Comparison of ENCODE assay signal across 8 mouse cellular contexts in genomic region chr2:109904171-109904821, GRCm38 (mm10). TPM values are rescaled to one million over a fixed set of nuclear protein-coding genes. Genes with fewer than 3 reads are reported as not detected.
DNase-seq lines count a peak whose midpoint lies in the region; ATAC-seq and TF ChIP-seq lines count a peak whose summit lies in the region.

No protein-coding gene starts in this region.

- no peaks in the 10 kb centered on the region for H3K9me3 ChIP-seq in hindbrain, embryonic 15.5 days

- H3K27ac ChIP-seq in cerebellum, adult 2 months (ENCODE audit: insufficient read depth, low read length): no peak overlapping the region
- H3K27ac ChIP-seq in hindbrain, embryonic 15.5 days (replicated peaks): no peak overlapping the region

- ATAC-seq in hindbrain, embryonic 15.5 days (ENCODE audit: low FRiP score, low read depth): peak; percentile 73

- TF ChIP-seq POLR2A in cerebellum, adult 2 months (IDR thresholded peaks at IDR 0.05; ENCODE audit: borderline replicate concordance, insufficient read depth, low read length): no peak

- no peaks in the 10 kb centered on the region for H3K4me1 ChIP-seq in cerebellum, adult 2 months (ENCODE audit: control insufficient read depth, insufficient read depth, low read length)
- H3K4me1 ChIP-seq in hindbrain, embryonic 15.5 days (replicated peaks): no peaks in the 10 kb centered on the region

- no peak overlapping the region for H3K4me3 ChIP-seq in cerebellum, adult 2 months (replicated peaks; ENCODE audit: insufficient read depth, low read depth, low read length)
- no peak overlapping the region for H3K4me3 ChIP-seq in hindbrain, embryonic 15.5 days

- no peak overlapping the region for H3K4me2 ChIP-seq in hindbrain, embryonic 15.5 days

- peak; percentile 97 for TF ChIP-seq CTCF in cerebellum, adult 2 months (IDR thresholded peaks at IDR 0.05; ENCODE audit: borderline replicate concordance, insufficient read depth, low read depth, low read length)

- H3K9ac ChIP-seq in hindbrain, embryonic 15.5 days: no peak overlapping the region

- peak; percentile 92 for DNase-seq in MN1 (ENCODE audit: low spot score)
- peak; percentile 82 to 87 for DNase-seq in cerebellum, adult 2 months
- peak; percentile 82 to 97 for DNase-seq in frontal cortex, adult 2 months (ENCODE audit: extremely low spot score in 1 of 2, low spot score in 1 of 2)
- peak; percentile 67 to 89 for DNase-seq in layer of hippocampus, postnatal 25 days (ENCODE audit: extremely low spot score in 1 of 2, low spot score in 1 of 2)
- peak; percentile 88 for DNase-seq in lung, postnatal 25 days (ENCODE audit: low spot score)
- DNase-seq in retina, postnatal 1 day: peak; percentile 92
- DNase-seq in thymus, postnatal 36 days: peak; percentile 68 to 74

- WGBS in cerebellum, adult 2 months: under 1% methylated on average over 7 of the region's 7 CpGs
- under 1% methylated on average over 7 of the region's 7 CpGs for WGBS in hindbrain, embryonic 15.5 days

- H3K27me3 ChIP-seq in cerebellum, adult 2 months (ENCODE audit: control insufficient read depth, insufficient read depth, low read length): no peaks in the 10 kb centered on the region
- H3K27me3 ChIP-seq in hindbrain, embryonic 15.5 days: no peaks in the 10 kb centered on the region

- H3K36me3 ChIP-seq in hindbrain, embryonic 15.5 days: peaks cover 15% of the 10 kb centered on the region

RNA-seq across cellular contexts. Expression of gene Lgr4, which starts 13.2 kb away (rescaled TPM):
- 21.6 and 22.3 TPM in 2 replicates for polyA plus RNA-seq in cerebellum, adult 2 months (2012; rRNA removed)
- 28.3 and 29.1 TPM in 2 replicates for polyA plus RNA-seq in frontal cortex, adult 2 months (2012; rRNA removed)
- 8.0 and 8.6 TPM in 2 replicates for polyA plus RNA-seq in hindbrain, embryonic 15.5 days (2015; fragmentation: Nextera tagmentation; extraction: Ambion mirVana)
- total RNA-seq in layer of hippocampus, postnatal 25 days (2021): 10 to 100 TPM; 27.7 to 33.5 TPM

RNA-seq across cellular contexts. Expression of gene Lin7c, which starts 13.6 kb away (rescaled TPM):
- polyA plus RNA-seq in cerebellum, adult 2 months (2012; rRNA removed): 35.5 and 41.3 TPM in 2 replicates
- polyA plus RNA-seq in frontal cortex, adult 2 months (2012; rRNA removed): 35.1 and 36.6 TPM in 2 replicates
- 175 and 177 TPM in 2 replicates for polyA plus RNA-seq in hindbrain, embryonic 15.5 days (2015; fragmentation: Nextera tagmentation; extraction: Ambion mirVana)
- 100 to 1,000 TPM; 110 to 111 TPM for total RNA-seq in layer of hippocampus, postnatal 25 days (2021)
